In genomic region chr19:58497106-58497505, GRCm38 (mm10) we compare ENCODE assay signal across 28 mouse cellular contexts. TPM values are rescaled to one million over a fixed set of nuclear protein-coding genes. Genes with fewer than 3 reads are reported as not detected.
DNase-seq lines count a peak whose midpoint lies in the region; ATAC-seq and TF ChIP-seq lines count a peak whose summit lies in the region.
"Had no signal": no experiment of that assay in that cellular context is flagged by ENCODE, and none has a peak within 500 bp of the region (broad histone marks: within the 10 kb centered on the region; RNA-seq: fewer than 3 reads in every experiment).

No protein-coding gene starts in this region.

- H3K4me2 ChIP-seq in forebrain, embryonic 14.5 days (ENCODE audit: low read length) = no peak overlapping the region
- no peak overlapping the region for H3K4me2 ChIP-seq in forebrain, embryonic 13.5 days
- no peak overlapping the region for H3K4me2 ChIP-seq in lung, embryonic 16.5 days (ENCODE audit: low read depth, low read length)
- H3K4me2 ChIP-seq in lung, postnatal 0 days (replicated peaks; ENCODE audit: low read depth, low read length) = no peak overlapping the region
- H3K4me2 ChIP-seq: embryonic facial prominence, embryonic 13.5 days; forebrain, embryonic 15.5 days; heart, embryonic 12.5 days; hindbrain, embryonic 14.5 days had no signal

- 21% methylated on average over 3 of the region's 3 CpGs for WGBS in forebrain, embryonic 14.5 days
- 25% methylated on average over 3 of the region's 3 CpGs for WGBS in forebrain, embryonic 13.5 days
- WGBS in lung, embryonic 16.5 days = 35% methylated on average over 3 of the region's 3 CpGs
- WGBS in lung, postnatal 0 days = 41% methylated on average over 3 of the region's 3 CpGs

- H3K27me3 ChIP-seq in forebrain, embryonic 14.5 days (replicated peaks; ENCODE audit: control insufficient read depth, insufficient read depth, low read length) = no peaks in the 10 kb centered on the region
- no peaks in the 10 kb centered on the region for H3K27me3 ChIP-seq in forebrain, embryonic 13.5 days
- no peaks in the 10 kb centered on the region for H3K27me3 ChIP-seq in lung, embryonic 16.5 days (ENCODE audit: control insufficient read depth, insufficient read depth, low read depth, low read length)
- no peaks in the 10 kb centered on the region for H3K27me3 ChIP-seq in lung, postnatal 0 days (replicated peaks; ENCODE audit: insufficient read depth, low read length)
- H3K27me3 ChIP-seq: embryonic facial prominence, embryonic 13.5 days; forebrain, embryonic 15.5 days; heart, embryonic 12.5 days had no signal

- ATAC-seq in forebrain, embryonic 14.5 days = no peak
- ATAC-seq in forebrain, embryonic 13.5 days = no peak
- ATAC-seq in lung, embryonic 16.5 days (ENCODE audit: low read depth) = peak; percentile 46
- ATAC-seq in lung, postnatal 0 days = no peak
- ATAC-seq: CD4-positive, CD25-positive, alpha-beta regulatory T cell, adult 4 months; forebrain, embryonic 15.5 days; intestine, postnatal 0 days had no signal

- peaks cover 6% of the 10 kb centered on the region for H3K4me1 ChIP-seq in forebrain, embryonic 14.5 days (ENCODE audit: control insufficient read depth, insufficient read depth, low read length)
- peaks cover 31% of the 10 kb centered on the region for H3K4me1 ChIP-seq in forebrain, embryonic 13.5 days
- peaks cover 2% of the 10 kb centered on the region; the same call in 1 of the 2 replicates for H3K4me1 ChIP-seq in lung, embryonic 16.5 days (replicated peaks; ENCODE audit: control insufficient read depth, insufficient read depth, low read length)
- H3K4me1 ChIP-seq in lung, postnatal 0 days (ENCODE audit: insufficient read depth, low read depth, low read length) = no peaks in the 10 kb centered on the region

- no peak overlapping the region for H3K9ac ChIP-seq in forebrain, embryonic 14.5 days (ENCODE audit: low read length)
- no peak overlapping the region for H3K9ac ChIP-seq in forebrain, embryonic 13.5 days
- H3K9ac ChIP-seq in lung, embryonic 16.5 days (ENCODE audit: low read length) = no peak overlapping the region
- no peak overlapping the region for H3K9ac ChIP-seq in lung, postnatal 0 days (replicated peaks; ENCODE audit: low read depth)
- H3K9ac ChIP-seq: embryonic facial prominence, embryonic 13.5 days; forebrain, embryonic 15.5 days; heart, embryonic 12.5 days; hindbrain, embryonic 14.5 days had no signal

- TF ChIP-seq CTCF in lung, postnatal 0 days (IDR thresholded peaks at IDR 0.05) = no peak

- no peaks in the 10 kb centered on the region for H3K9me3 ChIP-seq in forebrain, embryonic 14.5 days (replicated peaks; ENCODE audit: control insufficient read depth, low read length)
- H3K9me3 ChIP-seq in forebrain, embryonic 13.5 days (replicated peaks) = no peaks in the 10 kb centered on the region
- no peaks in the 10 kb centered on the region for H3K9me3 ChIP-seq in lung, embryonic 16.5 days (ENCODE audit: control insufficient read depth, low read length)
- no peaks in the 10 kb centered on the region for H3K9me3 ChIP-seq in lung, postnatal 0 days (ENCODE audit: low read length)
- H3K9me3 ChIP-seq: embryonic facial prominence, embryonic 13.5 days; forebrain, embryonic 15.5 days; heart, embryonic 12.5 days; hindbrain, embryonic 10.5 days had no signal

- H3K27ac ChIP-seq in forebrain, embryonic 14.5 days (ENCODE audit: low read depth, low read length) = no peak overlapping the region
- H3K27ac ChIP-seq in forebrain, embryonic 13.5 days = no peak overlapping the region
- H3K27ac ChIP-seq in lung, embryonic 16.5 days (ENCODE audit: low read length) = no peak overlapping the region
- H3K27ac ChIP-seq in lung, postnatal 0 days (ENCODE audit: low read length) = no peak overlapping the region
- H3K27ac ChIP-seq: embryonic facial prominence, embryonic 13.5 days; forebrain, embryonic 15.5 days; hindbrain, embryonic 10.5 days; hindbrain, embryonic 14.5 days had no signal

- H3K36me3 ChIP-seq in forebrain, embryonic 14.5 days (ENCODE audit: control insufficient read depth, insufficient read depth, low read length) = no peaks in the 10 kb centered on the region
- H3K36me3 ChIP-seq in forebrain, embryonic 13.5 days (ENCODE audit: poor library complexity, severe bottlenecking) = no peaks in the 10 kb centered on the region
- no peaks in the 10 kb centered on the region for H3K36me3 ChIP-seq in lung, embryonic 16.5 days (ENCODE audit: control insufficient read depth, insufficient read depth, low read length)
- H3K36me3 ChIP-seq in lung, postnatal 0 days (ENCODE audit: insufficient read depth, low read length) = no peaks in the 10 kb centered on the region
- H3K36me3 ChIP-seq: embryonic facial prominence, embryonic 13.5 days; forebrain, embryonic 15.5 days; G1E; heart, embryonic 12.5 days; hindbrain, embryonic 10.5 days had no signal

- peak; percentile 19 for DNase-seq in adrenal gland, adult 2 months
- no peak for DNase-seq in adrenal gland, postnatal 25 days
- peak; percentile 68 for DNase-seq in forebrain, embryonic 14.5 days (ENCODE audit: low spot score)
- no peak for DNase-seq in lung, postnatal 0 days (ENCODE audit: low spot score)
- DNase-seq in adrenal gland, postnatal 14 days = peak; percentile 27
- no peak for DNase-seq in left cerebral cortex, postnatal 36 days (ENCODE audit: low spot score in 2 of 2)
- DNase-seq: B cell, adult 2 months; cerebellum, adult 11-12 months; cerebellum, adult 9-10 months; cerebellum, postnatal 25 days; gastrocnemius, postnatal 14 days had no signal

- H3K4me3 ChIP-seq in forebrain, embryonic 14.5 days (ENCODE audit: low read depth, low read length) = no peak overlapping the region
- H3K4me3 ChIP-seq in forebrain, embryonic 13.5 days = no peak overlapping the region
- no peak overlapping the region for H3K4me3 ChIP-seq in lung, embryonic 16.5 days (ENCODE audit: low read length)
- no peak overlapping the region for H3K4me3 ChIP-seq in lung, postnatal 0 days (ENCODE audit: low read depth, low read length)
- H3K4me3 ChIP-seq: embryonic facial prominence, embryonic 13.5 days; forebrain, embryonic 15.5 days; heart, embryonic 12.5 days; hindbrain, embryonic 10.5 days had no signal

- intact Hi-C loops in left cerebral cortex, postnatal 36 days (cut with DNase I) = no loop called here

- no peak for TF ChIP-seq EP300 in lung, postnatal 0 days (IDR thresholded peaks at IDR 0.05)

RNA-seq across cellular contexts. Expression of gene Ccdc172, which starts 14.7 kb away (rescaled TPM):
- not detected for total RNA-seq in adrenal gland, adult 2 months (2021)
- not detected in 2 replicates for polyA plus RNA-seq in adrenal gland, adult 2 months (2012; rRNA removed)
- total RNA-seq in adrenal gland, postnatal 25 days (2021) = not detected in 2 replicates
- polyA plus RNA-seq in forebrain, embryonic 14.5 days (2014; fragmentation: Nextera tagmentation; extraction: Ambion mirVana) = not detected in 2 replicates
- polyA plus RNA-seq in forebrain, embryonic 13.5 days (2015; fragmentation: Nextera tagmentation; extraction: Ambion mirVana) = not detected in 2 replicates
- polyA plus RNA-seq in lung, embryonic 16.5 days (2015; fragmentation: Nextera tagmentation; extraction: Ambion mirVana) = not detected in 2 replicates
- not detected in 2 replicates for polyA plus RNA-seq in lung, postnatal 0 days (2015; fragmentation: Nextera tagmentation; extraction: Ambion mirVana)
- not detected in 2 replicates for total RNA-seq in adrenal gland, postnatal 14 days (2021)
- total RNA-seq in left cerebral cortex, postnatal 36 days (2021) = under 1 TPM in 1 of 2 experiments, not detected in 1; 0.32 TPM
- total RNA-seq: adrenal gland, postnatal 36 days; G1E; gastrocnemius, adult 18-20 months; gastrocnemius, postnatal 14 days; granulocyte monocyte progenitor cell, adult 5-6 weeks; heart, adult 8-10 months; heart, postnatal 25 days had no signal
- polyA plus RNA-seq: CD4-positive, CD25-positive, alpha-beta regulatory T cell, adult 4 months; cortical plate, adult 2 months; embryonic facial prominence, embryonic 13.5 days; forebrain, embryonic 15.5 days; G1E; heart, embryonic 12.5 days; heart, embryonic 16.5 days; hindbrain, embryonic 10.5 days; hindbrain, embryonic 14.5 days; intestine, postnatal 0 days had no signal

RNA-seq across cellular contexts. Expression of gene Gfra1, which starts 41.4 kb away (rescaled TPM):
- 1 to 10 TPM; 1.0 to 2.5 TPM for total RNA-seq in adrenal gland, adult 2 months (2021)
- polyA plus RNA-seq in adrenal gland, adult 2 months (2012; rRNA removed) = 1.3 and 1.7 TPM in 2 replicates
- 1.5 and 2.0 TPM in 2 replicates for total RNA-seq in adrenal gland, postnatal 25 days (2021)
- 11.6 and 13.1 TPM in 2 replicates for polyA plus RNA-seq in forebrain, embryonic 14.5 days (2014; fragmentation: Nextera tagmentation; extraction: Ambion mirVana)
- polyA plus RNA-seq in forebrain, embryonic 13.5 days (2015; fragmentation: Nextera tagmentation; extraction: Ambion mirVana) = 15.2 and 15.4 TPM in 2 replicates
- polyA plus RNA-seq in lung, embryonic 16.5 days (2015; fragmentation: Nextera tagmentation; extraction: Ambion mirVana) = 6.9 and 8.0 TPM in 2 replicates
- polyA plus RNA-seq in lung, postnatal 0 days (2015; fragmentation: Nextera tagmentation; extraction: Ambion mirVana) = 5.6 and 6.2 TPM in 2 replicates
- total RNA-seq in adrenal gland, postnatal 14 days (2021) = 2.8 and 10.1 TPM in 2 replicates
- 10 to 100 TPM; 33.5 to 36.6 TPM for total RNA-seq in left cerebral cortex, postnatal 36 days (2021)
- total RNA-seq: granulocyte monocyte progenitor cell, adult 5-6 weeks had no signal
- polyA plus RNA-seq: G1E had no signal

Comparison
In these comparisons a context has a peak if more than half of its experiments do, and no peak if none do; other contexts are left out.
1. DNase-seq: peak in adrenal gland, adult 2 months (single experiment), forebrain, embryonic 14.5 days (single experiment) and adrenal gland, postnatal 14 days (single experiment); none in adrenal gland, postnatal 25 days (single experiment), lung, postnatal 0 days (single experiment) and left cerebral cortex, postnatal 36 days (0 of 2).